Comparison of ENCODE assay signal across 21 mouse cellular contexts in the genomic region with DNA sequence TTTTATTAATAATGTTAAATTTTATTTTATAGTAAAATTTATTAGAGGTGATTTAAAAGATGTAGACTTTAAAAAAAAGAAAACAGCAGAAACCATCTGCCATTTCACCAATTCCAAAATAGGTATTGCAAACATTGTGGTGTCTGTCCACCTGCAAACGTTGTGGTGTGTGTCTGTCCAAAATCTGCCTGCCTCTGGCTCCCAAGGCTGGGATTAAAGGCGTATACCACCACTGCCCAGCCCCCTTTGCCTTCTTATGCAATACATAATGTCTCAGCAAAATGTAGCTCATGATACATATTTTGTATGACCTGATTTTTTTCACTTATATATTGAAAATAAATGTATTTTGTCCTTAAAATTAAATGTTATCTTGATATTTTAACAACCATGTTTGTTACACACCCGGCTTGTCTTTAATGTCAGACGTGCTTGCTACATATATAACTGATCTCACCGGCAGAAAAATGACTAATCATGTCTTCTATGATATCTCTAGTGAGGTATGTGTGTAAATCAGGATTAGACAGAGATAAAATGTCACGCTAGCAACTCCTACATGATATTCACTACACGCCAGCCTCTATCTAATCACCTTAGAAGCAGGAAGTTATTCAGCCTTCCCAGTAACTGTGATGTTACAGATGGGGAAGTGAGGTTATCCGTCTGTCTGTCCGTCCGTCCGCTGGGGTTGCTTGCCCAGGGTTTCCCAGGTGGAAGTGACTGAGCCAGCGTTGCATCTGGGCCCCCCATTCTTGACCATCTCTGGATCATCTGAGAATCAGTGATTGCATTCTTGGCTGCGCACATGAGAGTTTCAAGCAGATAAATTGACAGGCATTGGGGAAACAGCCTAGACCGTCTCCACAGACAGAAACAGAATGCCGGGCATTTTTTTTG. TPM values are rescaled to one million over a fixed set of nuclear protein-coding genes. Genes with fewer than 3 reads are reported as not detected.
DNase-seq lines count a peak whose midpoint lies in the region; ATAC-seq and TF ChIP-seq lines count a peak whose summit lies in the region.
"Had no signal": no experiment of that assay in that cellular context is flagged by ENCODE, and none has a peak within 500 bp of the region (broad histone marks: within the 10 kb centered on the region; RNA-seq: fewer than 3 reads in every experiment).

No protein-coding gene starts in this region.

- peaks cover 43% of the 10 kb centered on the region for H3K4me1 ChIP-seq in heart, embryonic 10.5 days
- peaks cover 13% of the 10 kb centered on the region for H3K4me1 ChIP-seq in olfactory bulb, adult 2 months (ENCODE audit: control insufficient read depth, insufficient read depth, low read length)
- no peaks in the 10 kb centered on the region for H3K4me1 ChIP-seq in hindbrain, embryonic 16.5 days (ENCODE audit: control insufficient read depth, insufficient read depth, low read depth, low read length)
- H3K4me1 ChIP-seq: embryonic facial prominence, embryonic 13.5 days; hindbrain, embryonic 15.5 days; neural tube, embryonic 15.5 days had no signal

- WGBS in heart, embryonic 10.5 days: 46% methylated on average over 15 of the region's 15 CpGs
- 76% methylated on average over 15 of the region's 15 CpGs for WGBS in olfactory bulb, adult 2 months
- 90% methylated on average over 15 of the region's 15 CpGs for WGBS in hindbrain, embryonic 16.5 days

- no peak overlapping the region for H3K9ac ChIP-seq in hindbrain, embryonic 16.5 days (ENCODE audit: low read depth, low read length)
- H3K9ac ChIP-seq: embryonic facial prominence, embryonic 13.5 days; hindbrain, embryonic 15.5 days; neural tube, embryonic 15.5 days had no signal

- no peak for TF ChIP-seq CTCF in olfactory bulb, adult 2 months (IDR thresholded peaks at IDR 0.05; ENCODE audit: insufficient read depth, low read depth, low read length)

- H3K27ac ChIP-seq in heart, embryonic 10.5 days: peak overlapping the region; percentile 81
- 0 out of 2 replicates have a peak overlapping the region, but pooled peaks have one; percentile 45 for H3K27ac ChIP-seq in olfactory bulb, adult 2 months (ENCODE audit: insufficient read depth, low read depth, low read length)
- H3K27ac ChIP-seq in hindbrain, embryonic 16.5 days (ENCODE audit: low read depth, low read length): no peak overlapping the region
- H3K27ac ChIP-seq: embryonic facial prominence, embryonic 13.5 days; hindbrain, embryonic 15.5 days; neural tube, embryonic 15.5 days had no signal

- H3K36me3 ChIP-seq in heart, embryonic 10.5 days: no peaks in the 10 kb centered on the region
- H3K36me3 ChIP-seq in hindbrain, embryonic 16.5 days (ENCODE audit: control insufficient read depth, insufficient read depth, low read length): no peaks in the 10 kb centered on the region
- H3K36me3 ChIP-seq: embryonic facial prominence, embryonic 13.5 days; hindbrain, embryonic 15.5 days; neural tube, embryonic 15.5 days had no signal

- H3K4me2 ChIP-seq in hindbrain, embryonic 16.5 days (ENCODE audit: low read length): no peak overlapping the region
- H3K4me2 ChIP-seq: embryonic facial prominence, embryonic 13.5 days; hindbrain, embryonic 15.5 days; liver, embryonic 11.5 days; neural tube, embryonic 15.5 days had no signal

- TF ChIP-seq POLR2A in olfactory bulb, adult 2 months (IDR thresholded peaks at IDR 0.05; ENCODE audit: insufficient read depth, low read depth, low read length): no peak

- 0 out of 2 replicates have a peak, but pooled peaks cover 5% of the 10 kb centered on the region for H3K9me3 ChIP-seq in heart, embryonic 10.5 days
- H3K9me3 ChIP-seq in hindbrain, embryonic 16.5 days (ENCODE audit: control insufficient read depth, low read length): 0 out of 2 replicates have a peak, but pooled peaks cover 4% of the 10 kb centered on the region
- H3K9me3 ChIP-seq: hindbrain, embryonic 15.5 days; neural tube, embryonic 15.5 days had no signal

- no peak overlapping the region for H3K4me3 ChIP-seq in heart, embryonic 10.5 days
- no peak overlapping the region for H3K4me3 ChIP-seq in olfactory bulb, adult 2 months (ENCODE audit: insufficient read depth, low read depth, low read length)
- no peak overlapping the region for H3K4me3 ChIP-seq in hindbrain, embryonic 16.5 days (ENCODE audit: low read length)
- H3K4me3 ChIP-seq: embryonic facial prominence, embryonic 13.5 days; hindbrain, embryonic 15.5 days; layer of hippocampus, adult 2 months; neural tube, embryonic 15.5 days had no signal

- no peak for ATAC-seq in hindbrain, embryonic 16.5 days
- ATAC-seq: forebrain, embryonic 16.5 days; midbrain, embryonic 16.5 days had no signal

- DNase-seq in heart, embryonic 10.5 days (ENCODE audit: low spot score): peak; percentile 59
- no peak for DNase-seq in heart, adult 8-10 months (ENCODE audit: low spot score)
- peak; percentile 20 for DNase-seq in layer of hippocampus, adult 11-12 months (ENCODE audit: low spot score)
- DNase-seq in layer of hippocampus, postnatal 36 days: no peak
- DNase-seq in brain, adult 2 months (ENCODE audit: low read depth, low spot score): peak; percentile 8
- DNase-seq: adrenal gland, adult 2 months; B cell, adult 2 months; cerebellum, adult 8-10 months; kidney, adult 11 months; lung, adult 18-20 months; lung, postnatal 14 days; right cerebral cortex, postnatal 14 days had no signal

- H3K27me3 ChIP-seq in heart, embryonic 10.5 days (ENCODE audit: insufficient read depth, poor library complexity, severe bottlenecking): no peaks in the 10 kb centered on the region
- H3K27me3 ChIP-seq in hindbrain, embryonic 16.5 days (replicated peaks; ENCODE audit: control insufficient read depth, insufficient read depth, low read length): no peaks in the 10 kb centered on the region
- H3K27me3 ChIP-seq: embryonic facial prominence, embryonic 13.5 days; hindbrain, embryonic 15.5 days; neural tube, embryonic 15.5 days had no signal

RNA-seq across cellular contexts. Expression of a gene that starts 28.6 kb away (rescaled TPM):
- polyA plus RNA-seq in heart, embryonic 10.5 days (2016; fragmentation: Nextera tagmentation; extraction: Ambion mirVana): 38.3 and 46.9 TPM in 2 replicates
- total RNA-seq in heart, adult 8-10 months (2022): 10 to 100 TPM; 15.7 to 16.7 (median 15.9) TPM
- 10 to 100 TPM; 41.3 to 42.0 TPM for total RNA-seq in layer of hippocampus, postnatal 36 days (2021)
- polyA plus RNA-seq in olfactory bulb, adult 2 months (2012; ENCODE audit: insufficient read depth, insufficient read length, low replicate concordance, missing spikeins): not detected in 2 replicates
- 33.4 and 35.5 TPM in 2 replicates for polyA plus RNA-seq in hindbrain, embryonic 16.5 days (2015; fragmentation: Nextera tagmentation; extraction: Ambion mirVana)

RNA-seq across cellular contexts. Expression of a gene that starts 28.9 kb away (rescaled TPM):
- polyA plus RNA-seq in heart, embryonic 10.5 days (2016; fragmentation: Nextera tagmentation; extraction: Ambion mirVana): 123 and 129 TPM in 2 replicates
- total RNA-seq in heart, adult 8-10 months (2022): 10 to 100 TPM; 48.4 to 55.5 (median 49.6) TPM
- total RNA-seq in layer of hippocampus, postnatal 36 days (2021): 10 to 100 TPM; 47.3 to 49.8 TPM
- not detected in 2 replicates for polyA plus RNA-seq in olfactory bulb, adult 2 months (2012; ENCODE audit: insufficient read depth, insufficient read length, low replicate concordance, missing spikeins)
- polyA plus RNA-seq in hindbrain, embryonic 16.5 days (2015; fragmentation: Nextera tagmentation; extraction: Ambion mirVana): 111 and 117 TPM in 2 replicates

RNA-seq across cellular contexts. Expression of a gene that starts 53.6 kb away (rescaled TPM):
- 31.7 and 40.6 TPM in 2 replicates for polyA plus RNA-seq in heart, embryonic 10.5 days (2016; fragmentation: Nextera tagmentation; extraction: Ambion mirVana)
- total RNA-seq in heart, adult 8-10 months (2022): 10 to 100 TPM; 12.6 to 13.9 (median 13.2) TPM
- 10 to 100 TPM; 21.3 to 23.3 TPM for total RNA-seq in layer of hippocampus, postnatal 36 days (2021)
- polyA plus RNA-seq in olfactory bulb, adult 2 months (2012; ENCODE audit: insufficient read depth, insufficient read length, low replicate concordance, missing spikeins): not detected in 2 replicates
- 13.9 and 15.0 TPM in 2 replicates for polyA plus RNA-seq in hindbrain, embryonic 16.5 days (2015; fragmentation: Nextera tagmentation; extraction: Ambion mirVana)

Comparison
In these comparisons a context has a peak if more than half of its experiments do, and no peak if none do; other contexts are left out.
1. DNase-seq: peak in heart, embryonic 10.5 days (single experiment), layer of hippocampus, adult 11-12 months (single experiment) and brain, adult 2 months (single experiment); none in heart, adult 8-10 months (single experiment) and layer of hippocampus, postnatal 36 days (0 of 2).
2. RNA of a gene that starts 28.6 kb away (polyA plus RNA-seq): 38.3 to 46.9 TPM in heart, embryonic 10.5 days and 33.4 to 35.5 TPM in hindbrain, embryonic 16.5 days; not detected in olfactory bulb, adult 2 months; every median in the first group is over 10 times any median in the second.
3. RNA of a gene that starts 28.9 kb away (polyA plus RNA-seq): 123 to 129 TPM in heart, embryonic 10.5 days and 111 to 117 TPM in hindbrain, embryonic 16.5 days; not detected in olfactory bulb, adult 2 months; every median in the first group is over 100 times any median in the second.